Mouse (Mus musculus) gastrocnemius, adult 8-10 months (tissue): ENCODE measurements at regions not wholly inside any gene's neighbourhood (a gene's known extent, or its start where the extent isn't known, plus 50 kb on each side); places are given as distances from the start of the nearest gene placed in this dataset.
"Not testable (repeated sequence)": the region's sequence is repeated elsewhere in the genome, so short reads cannot be mapped to it uniquely, and the experiment has no call there.

ENCODE experiments used
- DNase-seq, 2 experiments: peaks; one replicate each; pipeline ENCODE4 v3.0.0; 2022; ENCODE audit warnings: low spot score in 2 of 2

DNA sequence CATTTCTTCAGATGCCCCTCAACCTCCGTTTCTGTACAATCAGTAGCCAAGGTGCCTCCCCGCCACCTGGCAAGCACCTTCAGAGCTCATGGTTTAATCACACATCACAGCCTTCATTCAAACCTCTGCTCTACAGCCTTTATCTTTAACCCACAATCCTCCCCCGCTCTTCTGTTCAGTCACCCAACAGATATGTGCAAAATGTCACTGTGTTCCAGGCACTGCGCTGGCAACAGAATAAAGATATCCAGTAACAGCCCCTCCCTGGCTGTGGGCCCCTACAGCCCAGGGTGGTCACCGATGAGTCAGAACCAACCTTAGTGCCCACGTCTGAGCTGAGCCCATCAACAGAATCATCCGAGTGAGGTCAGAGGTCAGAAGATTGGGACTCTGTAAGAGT is 54.3 kb upstream of the Ddr1 start:
- DNase-seq = no peak

DNA sequence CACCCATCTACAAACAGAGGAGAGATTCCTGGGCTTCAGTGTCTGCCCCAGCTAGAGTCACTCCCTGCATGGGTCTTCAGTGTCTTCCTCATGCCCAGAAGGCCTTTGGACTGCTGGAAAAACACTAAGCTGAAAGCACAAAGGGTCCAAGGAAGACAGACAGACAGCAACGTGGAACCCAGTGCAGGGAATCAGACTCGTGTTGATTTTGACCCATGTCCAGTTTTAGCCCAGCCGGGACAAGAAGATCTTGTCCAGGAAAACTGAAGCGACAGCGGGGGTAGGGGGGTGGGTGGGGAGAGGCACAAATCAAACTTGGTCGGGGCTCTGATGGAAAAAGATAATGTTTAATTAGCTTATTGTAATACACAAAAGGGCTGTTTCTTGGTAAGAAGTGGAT is 55.3 kb upstream of the Ddr1 start:
- no peak for DNase-seq

DNA sequence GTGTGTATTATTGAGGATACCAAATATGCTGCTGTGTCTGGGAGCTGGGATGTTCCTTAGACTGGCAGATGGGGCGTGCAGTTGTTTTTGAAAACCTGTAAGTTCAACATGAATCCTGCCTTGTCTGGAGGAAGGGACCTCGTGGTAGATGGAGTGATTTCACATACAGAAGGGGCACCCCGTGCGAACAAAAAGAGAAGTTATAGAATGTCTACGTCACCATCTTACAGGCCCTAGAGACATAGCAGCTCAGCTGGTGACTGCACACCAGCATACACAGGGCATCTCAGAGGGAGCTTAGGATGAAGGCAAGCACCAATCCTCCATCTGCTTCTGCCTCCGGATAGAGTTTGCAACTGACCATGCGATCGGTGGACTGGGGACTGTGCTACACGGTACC is 58.2 kb upstream of the Ddr1 start:
- DNase-seq = no peak

DNA sequence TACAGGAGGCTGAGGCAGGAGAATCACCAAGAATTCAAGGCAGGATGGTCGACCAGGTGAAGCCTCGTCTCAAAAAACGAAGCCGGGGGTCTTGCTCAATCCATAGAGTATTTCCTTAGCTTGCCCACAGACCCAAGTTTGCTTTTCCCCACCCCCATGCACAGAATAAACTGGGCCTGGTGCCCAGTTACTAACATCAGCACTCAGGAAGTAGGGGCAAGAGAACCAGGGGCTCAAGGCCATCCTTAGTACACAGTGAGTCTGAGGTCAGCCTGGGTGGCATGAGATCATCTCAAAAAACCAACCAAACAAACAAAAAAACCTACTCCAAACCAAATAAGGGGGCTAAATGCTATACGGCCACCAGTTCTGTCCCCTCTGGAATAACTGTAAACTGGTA is 58.4 kb upstream of the Ier3 start:
- DNase-seq = no peak

DNA sequence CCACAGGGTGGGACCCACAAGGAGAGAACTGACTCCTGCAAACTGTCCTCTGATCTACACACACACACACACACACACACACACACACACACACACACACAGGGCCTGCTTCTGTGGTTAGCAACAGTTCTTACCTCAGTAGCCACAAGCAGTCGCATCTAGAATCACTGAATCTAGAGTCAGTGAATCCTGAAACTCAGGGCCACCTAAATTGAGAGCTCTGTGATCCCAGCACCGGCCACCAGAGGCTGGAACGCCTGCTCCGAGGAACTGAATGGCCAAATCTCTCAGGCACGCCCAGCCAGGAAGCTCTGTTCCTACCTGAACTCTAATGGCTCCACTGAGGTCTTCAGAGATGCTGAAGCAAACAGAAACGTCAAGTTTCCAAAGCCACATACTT is 57.6 kb upstream of the Ier3 start:
- DNase-seq = no peak

DNA sequence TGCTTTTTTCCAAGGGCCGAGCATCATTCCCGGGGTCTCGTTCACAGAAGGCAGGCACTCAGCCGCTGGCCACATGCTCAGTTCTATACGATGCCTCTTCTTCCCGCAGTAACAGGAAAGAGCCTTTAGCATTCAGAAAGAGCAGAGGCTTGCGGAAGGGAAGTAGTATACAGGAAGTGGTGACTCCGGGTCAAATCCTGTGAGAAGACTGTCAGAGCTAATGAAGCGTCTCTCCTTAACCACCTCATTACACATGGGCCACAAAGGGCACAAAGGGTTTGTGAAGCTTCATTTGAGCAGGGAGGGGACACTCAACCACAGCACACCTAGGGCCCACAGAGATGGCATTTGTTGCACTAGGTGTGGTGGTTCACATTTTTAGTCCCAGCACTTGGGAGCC is 55.1 kb upstream of the Ier3 start:
- DNase-seq = no peak

DNA sequence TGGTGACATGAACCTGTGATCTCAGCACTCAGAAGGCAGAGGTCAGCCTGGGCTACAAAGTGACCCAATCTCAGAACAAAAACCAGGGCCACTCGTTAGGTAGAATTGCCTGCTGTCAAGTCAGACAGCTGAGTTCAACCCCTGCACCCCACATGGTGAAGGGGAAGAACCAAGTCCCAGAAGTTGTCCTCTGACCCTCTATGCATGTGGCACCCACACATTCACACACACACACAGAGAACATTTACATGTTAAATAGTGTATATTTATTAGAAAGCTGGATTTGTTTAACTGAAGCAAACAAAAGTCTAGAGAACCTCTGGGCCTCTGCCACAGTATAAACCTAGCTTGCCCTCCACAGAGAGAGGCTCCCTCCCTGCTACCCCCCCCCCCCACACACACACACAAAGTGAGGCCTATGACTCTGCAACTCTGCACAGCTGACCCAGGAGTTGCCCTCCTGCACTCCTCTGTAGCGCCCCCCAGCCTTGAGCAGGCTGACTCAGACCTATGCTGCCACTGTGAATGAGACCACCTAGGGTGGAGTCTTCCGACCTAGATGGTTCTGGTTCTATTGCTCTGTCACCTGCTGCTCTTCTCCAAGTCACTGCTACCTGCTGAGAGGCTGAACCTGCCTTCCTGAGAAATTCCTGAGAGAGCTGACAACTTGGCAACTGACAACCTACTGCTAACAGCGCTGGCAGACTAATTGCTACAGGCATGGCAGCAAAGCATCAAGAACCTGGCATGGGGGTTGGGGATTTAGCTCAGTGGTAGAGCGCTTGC is 52.1 kb upstream of the Ier3 start:
- DNase-seq = no peak

DNA sequence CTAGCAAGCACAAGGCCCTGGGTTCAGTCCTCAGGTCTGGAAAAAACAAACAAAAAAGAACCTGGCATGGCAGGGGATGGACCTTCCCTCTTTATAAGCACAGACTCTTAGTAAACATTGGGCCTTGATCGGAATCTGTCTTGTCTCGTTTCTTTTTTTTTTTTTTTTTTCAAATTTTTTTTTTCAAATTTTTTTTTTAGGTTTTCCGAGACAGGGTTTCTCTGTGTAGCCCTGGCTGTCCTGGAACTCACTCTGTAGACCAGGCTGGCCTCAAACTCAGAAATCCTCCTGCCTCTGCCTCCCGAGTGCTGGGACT is 51.6 kb upstream of the Ier3 start:
- not testable (repeated sequence) for DNase-seq

DNA sequence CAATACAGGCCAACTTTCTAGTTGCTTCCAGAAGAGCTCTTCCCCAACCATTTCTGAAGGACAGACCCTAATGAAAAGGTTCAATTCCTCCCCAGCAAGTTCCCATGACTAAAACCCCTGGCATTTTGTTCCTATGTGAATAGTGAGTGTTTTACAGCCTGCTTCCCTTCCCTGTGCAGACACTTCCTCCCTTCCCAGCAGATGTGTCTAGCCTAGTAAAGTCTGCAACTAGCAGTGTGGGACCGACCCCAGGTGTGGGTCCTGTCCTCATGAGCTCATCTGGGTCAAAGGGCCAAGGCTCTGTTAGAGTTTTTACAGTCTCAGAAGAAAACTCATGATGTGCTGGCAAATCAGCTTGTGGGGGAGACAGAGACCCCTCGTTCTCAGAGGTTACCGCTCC is 50.9 kb upstream of the Ier3 start:
- no peak for DNase-seq

DNA sequence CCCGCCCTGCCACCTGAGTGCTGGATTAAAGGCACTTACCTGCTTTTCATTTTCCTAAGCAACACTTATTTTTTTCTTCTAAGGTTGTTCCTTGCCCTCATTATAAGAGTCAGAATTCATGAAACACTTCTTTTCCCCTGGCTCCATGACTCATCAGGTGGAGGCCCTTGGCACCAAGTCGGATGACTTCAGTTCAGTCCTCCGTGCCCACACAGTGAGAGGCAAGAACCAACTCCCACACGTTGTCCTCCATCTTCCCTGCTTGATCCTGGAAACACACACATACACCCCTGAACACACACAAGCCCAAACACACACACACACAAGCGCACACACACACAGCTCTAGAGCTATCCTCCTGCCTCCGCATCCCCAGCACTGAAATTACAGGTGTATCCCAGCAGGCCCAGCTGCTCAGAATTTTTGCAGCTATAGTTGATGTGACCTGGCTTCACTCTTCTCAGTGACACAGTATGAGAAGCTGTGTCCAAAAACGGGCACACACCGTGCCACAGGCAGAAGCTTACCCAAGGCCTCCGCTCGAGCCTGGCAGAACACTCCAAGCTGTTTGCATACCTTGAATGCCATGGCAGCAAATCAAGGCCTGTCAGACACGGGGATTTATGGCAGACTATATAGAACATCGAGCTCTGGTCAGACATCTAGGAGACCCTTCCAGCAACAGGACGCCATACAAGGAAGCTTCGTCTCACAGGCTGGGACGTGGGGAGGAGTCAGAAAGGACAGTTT is 49.7 kb upstream of the Ier3 start:
- DNase-seq = peak; percentile 17 to 43
